Mouse (Mus musculus): Measurements from ENCODE around the gene Atp8b5.

Gene Atp8b5

GRCm38 (mm10) chr4:43389845-43390440 is 123.0 kb downstream of the Atp8b5 start:
- Histone ChIP-seq H3K4me1 (replicated peaks; ENCODE audit: low read depth, low read length) (peaks cover 34% of the 10 kb centered on the region), H3K4me3 (replicated peaks; ENCODE audit: low read length) (no peak overlapping the region), H3K27me3 (ENCODE audit: insufficient read depth, low read length) (no peaks in the 10 kb centered on the region), H3K9me3 (ENCODE audit: low read length) (no peaks in the 10 kb centered on the region), H3K36me3 (ENCODE audit: insufficient read depth, low read length) (no peaks in the 10 kb centered on the region)
- no peak for TF ChIP-seq POU5F1 (IDR thresholded peaks at IDR 0.05; ENCODE audit: borderline replicate concordance, low read length)
- TF ChIP-seq CTCF (conservative IDR thresholded peaks at IDR 0.05; ENCODE audit: low read length): no peak
- no peak for TF ChIP-seq NANOG (IDR thresholded peaks at IDR 0.05; ENCODE audit: borderline replicate concordance, low read length)

DNA sequence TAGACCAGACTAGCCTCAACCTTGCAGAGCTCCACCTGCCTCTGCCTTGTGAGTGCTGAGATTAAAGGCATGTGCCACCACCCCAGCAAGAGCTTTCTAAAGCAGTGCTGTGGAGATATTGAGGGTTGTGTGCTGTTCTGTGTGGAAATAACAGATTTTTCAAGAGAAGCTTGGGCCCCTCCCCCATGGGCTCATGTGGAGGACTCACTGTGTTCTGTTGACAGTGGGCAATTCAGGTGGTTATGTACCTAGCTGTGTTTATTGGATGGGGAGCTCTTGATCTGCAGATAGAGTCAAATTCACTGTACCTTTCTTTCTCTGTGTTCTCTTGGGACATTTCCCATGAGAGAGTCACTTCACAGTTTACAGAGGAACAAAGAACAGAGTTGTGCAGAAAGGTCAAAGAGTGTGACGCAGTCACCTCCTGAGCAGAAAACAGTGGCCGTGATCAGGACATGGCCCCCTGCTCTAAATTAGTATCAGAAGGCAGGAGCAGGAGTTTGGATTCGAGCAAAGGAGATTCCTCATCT is 124.6 kb downstream of the Atp8b5 start:
- TF ChIP-seq CTCF (conservative IDR thresholded peaks at IDR 0.05; ENCODE audit: low read length): no peak
- H3K27me3 ChIP-seq (ENCODE audit: insufficient read depth, low read length): 0 out of 2 replicates have a peak, but pooled peaks cover 3% of the 10 kb centered on the region
- peaks cover 31% of the 10 kb centered on the region for H3K4me1 ChIP-seq (replicated peaks; ENCODE audit: low read depth, low read length)
- no peaks in the 10 kb centered on the region for H3K9me3 ChIP-seq (ENCODE audit: low read length)
- H3K36me3 ChIP-seq (ENCODE audit: insufficient read depth, low read length): no peaks in the 10 kb centered on the region
- H3K4me3 ChIP-seq (replicated peaks; ENCODE audit: low read length): no peak overlapping the region

GRCm38 (mm10) chr4:43394345-43394891 is 127.5 kb downstream of the Atp8b5 start:
- H3K27me3 ChIP-seq (ENCODE audit: insufficient read depth, low read length): peaks cover 14% of the 10 kb centered on the region; the same call in 1 of the 2 replicates
- H3K36me3 ChIP-seq (ENCODE audit: insufficient read depth, low read length): no peaks in the 10 kb centered on the region
- no peak for TF ChIP-seq CTCF (conservative IDR thresholded peaks at IDR 0.05; ENCODE audit: low read length)
- TF ChIP-seq POU5F1 (IDR thresholded peaks at IDR 0.05; ENCODE audit: borderline replicate concordance, low read length): no peak
- no peak for TF ChIP-seq NANOG (IDR thresholded peaks at IDR 0.05; ENCODE audit: borderline replicate concordance, low read length)
- H3K4me1 ChIP-seq (replicated peaks; ENCODE audit: low read depth, low read length): peaks cover 39% of the 10 kb centered on the region
- H3K9me3 ChIP-seq (ENCODE audit: low read length): no peaks in the 10 kb centered on the region
- H3K4me3 ChIP-seq (replicated peaks; ENCODE audit: low read length): no peak overlapping the region

- no peaks in the 10 kb centered on the region for H3K36me3 ChIP-seq (ENCODE audit: insufficient read depth, low read length)
- TF ChIP-seq POU5F1 (IDR thresholded peaks at IDR 0.05; ENCODE audit: borderline replicate concordance, low read length) (no peak), NANOG (IDR thresholded peaks at IDR 0.05; ENCODE audit: borderline replicate concordance, low read length) (no peak), CTCF (conservative IDR thresholded peaks at IDR 0.05; ENCODE audit: low read length) (no peak)
- no peak overlapping the region for H3K4me3 ChIP-seq (replicated peaks; ENCODE audit: low read length)
- H3K4me1 ChIP-seq (replicated peaks; ENCODE audit: low read depth, low read length): peaks cover 39% of the 10 kb centered on the region
- H3K27me3 ChIP-seq (ENCODE audit: insufficient read depth, low read length): peaks cover 20% of the 10 kb centered on the region; the same call in 1 of the 2 replicates
- no peaks in the 10 kb centered on the region for H3K9me3 ChIP-seq (ENCODE audit: low read length)
Observed at GRCm38 (mm10) chr4:43395147-43395546, 128.2 kb downstream of the Atp8b5 start.

DNA sequence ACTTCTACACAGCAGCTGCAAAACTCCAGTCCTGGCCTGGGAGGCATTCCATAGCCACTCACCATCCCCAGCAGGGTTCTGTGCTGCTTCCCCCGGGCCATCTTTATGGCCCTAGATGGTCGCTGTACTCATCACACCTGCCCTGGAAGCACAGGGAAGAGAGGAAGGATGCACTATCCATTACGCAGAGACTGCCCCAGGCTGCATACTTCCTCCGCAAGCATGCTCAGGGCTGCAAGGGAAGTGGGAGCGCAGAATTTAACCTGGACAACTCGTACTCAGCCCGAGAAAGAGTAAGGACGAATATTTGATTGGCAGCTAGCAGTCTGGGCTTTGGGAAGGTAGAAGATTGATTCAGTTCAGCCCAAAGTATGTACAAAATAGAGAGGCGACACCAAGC is 128.9 kb downstream of the Atp8b5 start:
- Histone ChIP-seq H3K9me3 (ENCODE audit: low read length) (no peaks in the 10 kb centered on the region), H3K4me1 (replicated peaks; ENCODE audit: low read depth, low read length) (peaks cover 43% of the 10 kb centered on the region), H3K4me3 (replicated peaks; ENCODE audit: low read length) (no peak overlapping the region), H3K36me3 (ENCODE audit: insufficient read depth, low read length) (no peaks in the 10 kb centered on the region), H3K27me3 (ENCODE audit: insufficient read depth, low read length) (peaks cover 22% of the 10 kb centered on the region)
- TF ChIP-seq NANOG (IDR thresholded peaks at IDR 0.05; ENCODE audit: borderline replicate concordance, low read length): no peak
- no peak for TF ChIP-seq POU5F1 (IDR thresholded peaks at IDR 0.05; ENCODE audit: borderline replicate concordance, low read length)
- TF ChIP-seq CTCF (conservative IDR thresholded peaks at IDR 0.05; ENCODE audit: low read length): no peak

DNA sequence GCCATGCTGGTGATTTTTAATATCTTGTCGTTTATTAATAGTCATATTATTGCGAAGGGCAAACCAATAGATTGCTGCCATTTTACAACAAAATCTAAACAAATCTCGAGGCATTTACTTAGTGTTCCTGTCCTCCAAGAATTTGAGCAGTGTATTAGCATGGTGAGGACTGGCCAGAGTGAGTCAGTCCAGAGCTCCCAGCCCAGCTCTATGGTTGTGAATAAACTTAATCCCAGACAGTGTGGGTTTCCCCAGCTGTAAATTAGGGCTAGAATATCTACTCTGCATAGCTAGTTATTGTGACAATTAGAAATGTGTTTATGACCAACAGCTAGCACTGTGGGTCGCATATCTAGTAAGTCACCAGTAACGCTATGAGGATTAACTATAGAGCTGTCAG is 129.4 kb downstream of the Atp8b5 start:
- Histone ChIP-seq H3K36me3 (ENCODE audit: insufficient read depth, low read length) (no peaks in the 10 kb centered on the region), H3K4me1 (replicated peaks; ENCODE audit: low read depth, low read length) (peaks cover 49% of the 10 kb centered on the region), H3K9me3 (ENCODE audit: low read length) (no peaks in the 10 kb centered on the region), H3K27me3 (ENCODE audit: insufficient read depth, low read length) (peaks cover 22% of the 10 kb centered on the region), H3K4me3 (replicated peaks; ENCODE audit: low read length) (no peak overlapping the region)
- no peak for TF ChIP-seq POU5F1 (IDR thresholded peaks at IDR 0.05; ENCODE audit: borderline replicate concordance, low read length)
- TF ChIP-seq CTCF (conservative IDR thresholded peaks at IDR 0.05; ENCODE audit: low read length): no peak
- no peak for TF ChIP-seq NANOG (IDR thresholded peaks at IDR 0.05; ENCODE audit: borderline replicate concordance, low read length)

- Histone ChIP-seq H3K4me3 (replicated peaks; ENCODE audit: low read length) (no peak overlapping the region), H3K27me3 (ENCODE audit: insufficient read depth, low read length) (peaks cover 22% of the 10 kb centered on the region), H3K9me3 (ENCODE audit: low read length) (no peaks in the 10 kb centered on the region), H3K4me1 (replicated peaks; ENCODE audit: low read depth, low read length) (peaks cover 65% of the 10 kb centered on the region), H3K36me3 (ENCODE audit: insufficient read depth, low read length) (no peaks in the 10 kb centered on the region)
- TF ChIP-seq NANOG (IDR thresholded peaks at IDR 0.05; ENCODE audit: borderline replicate concordance, low read length) (no peak), POU5F1 (IDR thresholded peaks at IDR 0.05; ENCODE audit: borderline replicate concordance, low read length) (no peak), CTCF (conservative IDR thresholded peaks at IDR 0.05; ENCODE audit: low read length) (no peak)
Observed at GRCm38 (mm10) chr4:43398014-43398413, 131.1 kb downstream of the Atp8b5 start.

- Histone ChIP-seq H3K4me3 (replicated peaks; ENCODE audit: low read length) (peak overlapping the region; percentile 61), H3K4me1 (replicated peaks; ENCODE audit: low read depth, low read length) (peaks cover 73% of the 10 kb centered on the region), H3K36me3 (ENCODE audit: insufficient read depth, low read length) (no peaks in the 10 kb centered on the region), H3K9me3 (ENCODE audit: low read length) (no peaks in the 10 kb centered on the region), H3K27me3 (ENCODE audit: insufficient read depth, low read length) (peaks cover 22% of the 10 kb centered on the region)
- TF ChIP-seq CTCF (conservative IDR thresholded peaks at IDR 0.05; ENCODE audit: low read length): no peak
- TF ChIP-seq POU5F1 (IDR thresholded peaks at IDR 0.05; ENCODE audit: borderline replicate concordance, low read length): no peak
- TF ChIP-seq NANOG (IDR thresholded peaks at IDR 0.05; ENCODE audit: borderline replicate concordance, low read length): no peak
Observed at GRCm38 (mm10) chr4:43398829-43399331, 131.9 kb downstream of the Atp8b5 start.

Data from E14TG2a.4 (cell line).